Mouse (Mus musculus): ENCODE data around the gene Gm9857.

DNA sequence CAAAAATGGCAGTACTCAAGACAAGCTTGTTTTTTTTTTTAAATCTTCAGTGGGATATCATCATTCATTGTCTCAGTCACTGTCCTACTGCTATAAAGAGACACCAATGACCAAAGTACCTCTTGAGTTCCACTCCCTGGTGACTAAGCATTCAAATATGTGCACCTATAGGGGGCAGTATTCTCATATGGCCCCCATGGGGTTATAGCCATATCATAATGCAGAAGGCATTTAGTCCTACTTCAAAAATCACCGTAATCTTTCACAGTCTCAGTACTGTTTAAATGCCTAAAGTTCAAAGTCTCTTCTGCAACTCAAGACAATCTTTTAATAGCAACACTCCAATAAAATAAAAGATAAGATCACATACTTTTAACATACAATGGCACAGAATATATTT is 21.4 kb downstream of the Gm9857 start:
- no peak for TF ChIP-seq CTCF (IDR thresholded peaks at IDR 0.05; ENCODE audit: insufficient read depth, low read length)
- TF ChIP-seq POLR2A (IDR thresholded peaks at IDR 0.05; ENCODE audit: borderline replicate concordance, extremely low read depth, low read depth, low read length): no peak
